Mouse (Mus musculus) midbrain, embryonic 14.5 days (tissue): ENCODE measurements around the gene Crabp2. TPM values are rescaled to one million over a fixed set of nuclear protein-coding genes. Genes with fewer than 3 reads are reported as not detected.
A peak's percentile ranks its signal among the peaks of the same experiment; 100 is the strongest.
"Not testable (repeated sequence)": the region's sequence is repeated elsewhere in the genome, so short reads cannot be mapped to it uniquely, and the experiment has no call there.

ENCODE experiments used
- ATAC-seq: fragments of 200-750 bp; cut with Nextera tagmentation; 2 replicates; pipeline ENCODE4 v1.8.0; 2017; ENCODE audit warnings: moderate number of reproducible peaks, moderate library complexity; ENCODE audit not compliant: low FRiP score, low TSS enrichment
- DNase-seq: peaks from one replicate; pipeline ENCODE4 v3.0.0-alpha.2; 2015
- H3K27ac ChIP-seq: fragments of 300-500 bp; sonication (generic); replicated peaks from 2 replicates; pipeline ENCODE4 v1.5.1; 2014; ENCODE audit warnings: mild to moderate bottlenecking, low read depth, low read length, moderate library complexity
- H3K27me3 ChIP-seq: fragments of 300-500 bp; sonication (generic); 2 replicates; pipeline ENCODE4 v1.6.1; 2014; ENCODE audit warnings: low read length, control low read depth, mixed read lengths; ENCODE audit not compliant: control insufficient read depth, insufficient read depth
- H3K36me3 ChIP-seq: fragments of 300-500 bp; sonication (generic); 2 replicates; pipeline ENCODE4 v1.6.1; 2014; ENCODE audit warnings: low read length, control low read depth; ENCODE audit not compliant: control insufficient read depth, insufficient read depth
- H3K4me1 ChIP-seq: fragments of 300-500 bp; sonication (generic); 2 replicates; pipeline ENCODE4 v1.6.1; 2014; ENCODE audit warnings: mild to moderate bottlenecking, antibody characterized with exemption, low read length, control low read depth; ENCODE audit not compliant: control insufficient read depth, insufficient read depth
- H3K4me2 ChIP-seq: fragments of 300-500 bp; sonication (generic); 2 replicates; pipeline ENCODE4 v1.6.1; 2014; ENCODE audit warnings: mild to moderate bottlenecking, low read length, moderate library complexity
- H3K4me3 ChIP-seq: fragments of 300-500 bp; sonication (generic); replicated peaks from 2 replicates; pipeline ENCODE4 v1.5.1; 2014; ENCODE audit warnings: low read depth, low read length
- H3K9ac ChIP-seq: fragments of 300-500 bp; sonication (generic); replicated peaks from 2 replicates; pipeline ENCODE4 v1.6.1; 2014; ENCODE audit warnings: mild to moderate bottlenecking, low read length, moderate library complexity
- H3K9me3 ChIP-seq: fragments of 300-500 bp; sonication (generic); 2 replicates; pipeline ENCODE4 v1.6.1; 2016; ENCODE audit warnings: low read length, control low read depth, mixed read lengths; ENCODE audit not compliant: control insufficient read depth
- WGBS: fragments of 180-500 bp; shearing (Covaris S2); extraction: QIAGEN DNeasy Blood & Tissue Kit; methylation state at CpG from one replicate; pipeline ENCODE4 v1.1.7; 2014; 5-methylcytosine and 5-hydroxymethylcytosine counted together
- polyA plus RNA-seq: library from polyadenylated mRNA; unstranded; fragments of >200 nt; fragmentation: Nextera tagmentation; extraction: Ambion mirVana; gene quantifications from 2 replicates; pipeline ENCODE4 v1.2.1, GENCODE M21; 2014

Crabp2 gene
- polyA plus RNA-seq = 28.3 and 42.4 TPM in 2 replicates

- Histone ChIP-seq H3K27me3 (no peaks in the 10 kb centered on the region), H3K36me3 (0 out of 2 replicates have a peak, but pooled peaks cover 4% of the 10 kb centered on the region), H3K4me2 (peak within 1 kb of the TSS; percentile 58), H3K9me3 (no peaks in the 10 kb centered on the region), H3K27ac (peak within 1 kb of the TSS; percentile 66), H3K4me1 (peaks cover 76% of the 10 kb centered on the region), H3K9ac (peak within 1 kb of the TSS; percentile 44), H3K4me3 (peak within 1 kb of the TSS; percentile 24)
- DNase-seq (peak; percentile 58), ATAC-seq (no peak)
- WGBS = 1% methylated on average over 35 of the region's 35 CpGs
Measured at GRCm38 (mm10) chr3:87948378-87949265, at the start of gene Crabp2. Gene Crabp2, plus strand, starts transcription at chr3:87948666.

- Histone ChIP-seq H3K4me3 (no peak overlapping the region), H3K9ac (no peak overlapping the region), H3K4me1 (no peaks in the 10 kb centered on the region), H3K27ac (no peak overlapping the region), H3K4me2 (no peak overlapping the region), H3K9me3 (no peaks in the 10 kb centered on the region), H3K27me3 (no peaks in the 10 kb centered on the region), H3K36me3 (no peaks in the 10 kb centered on the region)
- DNase-seq (no peak), ATAC-seq (no peak)
- 74% methylated on average over 3 of the region's 3 CpGs for WGBS
Measured at GRCm38 (mm10) chr3:87899266-87899665, 49.2 kb upstream of the Crabp2 start.

DNA sequence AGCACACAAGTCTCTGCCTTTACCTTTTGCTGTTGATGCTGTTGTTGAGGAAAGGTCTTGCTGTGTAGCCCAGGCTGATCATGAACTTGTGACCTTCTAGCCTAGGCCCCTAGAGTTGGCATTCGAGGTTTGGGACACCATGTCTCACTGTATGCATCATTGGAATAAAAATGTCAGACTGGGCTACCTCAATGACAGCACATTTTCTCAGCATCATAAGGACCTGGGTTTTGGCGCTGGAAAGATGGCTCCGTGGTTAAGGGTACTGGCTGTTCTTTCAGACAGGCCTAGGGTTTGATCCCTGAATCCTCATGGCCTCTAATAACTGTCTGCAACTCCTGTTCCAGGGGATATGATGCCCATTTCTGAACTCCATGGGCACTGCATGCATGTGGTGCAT, 48.7 kb upstream of the Crabp2 start:
- ATAC-seq = no peak
- Histone ChIP-seq H3K4me3 (no peak overlapping the region), H3K27ac (no peak overlapping the region), H3K36me3 (no peaks in the 10 kb centered on the region), H3K9me3 (no peaks in the 10 kb centered on the region), H3K4me1 (no peaks in the 10 kb centered on the region), H3K27me3 (no peaks in the 10 kb centered on the region), H3K9ac (no peak overlapping the region), H3K4me2 (no peak overlapping the region)
- 71% methylated on average over 3 of the region's 3 CpGs for WGBS
- DNase-seq = no peak

- no peak overlapping the region for H3K4me2 ChIP-seq
- H3K4me3 ChIP-seq = no peak overlapping the region
- H3K9ac ChIP-seq = no peak overlapping the region
- H3K27ac ChIP-seq = no peak overlapping the region
- 64% methylated on average over 1 of the region's 1 CpGs for whole genome bisulfite sequencing
- DNase-seq = no peak
- no peaks in the 10 kb centered on the region for H3K27me3 ChIP-seq
- no peaks in the 10 kb centered on the region for H3K9me3 ChIP-seq
- no peak for ATAC-seq
- no peaks in the 10 kb centered on the region for H3K4me1 ChIP-seq
- H3K36me3 ChIP-seq = no peaks in the 10 kb centered on the region
Measured at GRCm38 (mm10) chr3:87901036-87901624, 47.3 kb upstream of the Crabp2 start.

GRCm38 (mm10) chr3:87901959-87902358, 46.5 kb upstream of the Crabp2 start:
- H3K36me3 ChIP-seq, ATAC-seq, H3K4me2 ChIP-seq, DNase-seq, H3K27ac ChIP-seq, H3K4me1 ChIP-seq, H3K9me3 ChIP-seq, H3K4me3 ChIP-seq, H3K9ac ChIP-seq, H3K27me3 ChIP-seq: not testable (repeated sequence)
- WGBS = 81% methylated on average over 6 of the region's 6 CpGs

DNA sequence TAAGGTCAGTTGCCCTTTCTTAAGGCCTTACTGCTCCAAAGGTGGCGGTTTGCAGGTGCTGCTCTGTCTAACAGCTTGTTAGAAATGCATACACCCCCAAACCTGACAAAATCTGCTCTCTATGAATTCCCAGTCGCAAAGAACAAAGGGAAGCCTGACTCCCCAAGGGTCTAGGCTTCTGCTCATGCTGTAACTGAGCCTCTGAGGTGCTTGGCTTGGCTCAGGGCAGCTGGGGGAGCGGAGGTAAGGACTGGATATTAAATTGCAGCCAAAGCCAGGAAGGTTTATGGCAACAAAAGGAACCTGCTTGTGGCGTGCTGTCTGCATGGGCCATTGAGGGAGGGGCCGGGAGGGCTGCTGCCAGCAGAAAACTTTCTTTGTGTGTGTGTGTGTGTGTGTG, 44.6 kb upstream of the Crabp2 start:
- Histone ChIP-seq H3K36me3 (no peaks in the 10 kb centered on the region), H3K4me3 (no peak overlapping the region), H3K4me2 (no peak overlapping the region), H3K9ac (no peak overlapping the region), H3K4me1 (peaks cover 17% of the 10 kb centered on the region), H3K27me3 (no peaks in the 10 kb centered on the region), H3K9me3 (no peaks in the 10 kb centered on the region), H3K27ac (no peak overlapping the region)
- no peak for ATAC-seq
- DNase-seq = no peak
- 60% methylated on average over 5 of the region's 5 CpGs for WGBS

- Histone ChIP-seq H3K4me3 (peak within 1 kb of the TSS; percentile 96), H3K4me2 (peak within 1 kb of the TSS; percentile 95), H3K36me3 (no peaks in the 10 kb centered on the region), H3K9me3 (no peaks in the 10 kb centered on the region), H3K4me1 (peaks cover 28% of the 10 kb centered on the region), H3K27me3 (no peaks in the 10 kb centered on the region), H3K27ac (peak within 1 kb of the TSS; percentile 95), H3K9ac (peak within 1 kb of the TSS; percentile 92)
- DNase-seq (peak; percentile 98), ATAC-seq (peak; percentile 94)
- WGBS = under 1% methylated on average over 57 of the region's 57 CpGs
Measured at GRCm38 (mm10) chr3:87905880-87906485, 42.5 kb upstream of the Crabp2 start, which contains the start of gene Hdgf. Gene Hdgf, plus strand, starts transcription at chr3:87906321.

DNA sequence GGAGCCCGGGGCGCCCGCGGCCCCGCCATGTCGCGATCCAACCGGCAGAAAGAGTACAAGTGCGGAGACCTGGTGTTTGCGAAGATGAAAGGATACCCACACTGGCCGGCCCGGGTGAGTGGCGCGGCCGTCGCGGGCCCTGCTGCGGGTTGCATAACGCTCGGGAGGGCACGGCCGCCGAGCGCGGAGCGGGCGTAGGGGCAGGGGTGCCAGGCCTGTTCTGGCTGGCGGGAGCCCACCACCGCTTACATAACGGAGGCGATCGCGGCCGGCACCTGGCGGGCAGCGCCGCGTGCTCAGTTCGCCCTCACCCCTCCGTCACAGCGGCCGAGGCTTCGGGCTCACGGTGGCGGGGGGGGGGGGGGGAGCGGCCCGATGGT, 41.9 kb upstream of the Crabp2 start:
- Histone ChIP-seq H3K27ac (peak overlapping the region; percentile 95), H3K4me3 (peak overlapping the region; percentile 96), H3K4me1 (peaks cover 28% of the 10 kb centered on the region), H3K9me3 (no peaks in the 10 kb centered on the region), H3K9ac (peak overlapping the region; percentile 92), H3K4me2 (peak overlapping the region; percentile 95), H3K27me3 (no peaks in the 10 kb centered on the region), H3K36me3 (no peaks in the 10 kb centered on the region)
- under 1% methylated on average over 42 of the region's 47 CpGs for WGBS
- ATAC-seq (no peak; the same call in 1 of the 2 replicates), DNase-seq (no peak)
